Mouse (Mus musculus) kidney, postnatal 25 days (tissue): ENCODE data around the gene Tnn.
A peak's percentile ranks its signal among the peaks of the same experiment; 100 is the strongest.

ENCODE experiments used
- DNase-seq, 2 experiments: peaks; one replicate each; pipeline ENCODE4 v3.0.0; 2021; ENCODE audit warnings: mixed read lengths in 2 of 2

The Tnn gene

GRCm38 (mm10) chr1:160080800-160081436, 72.5 kb downstream of the Tnn start:
- peak; percentile 69 to 90 for DNase-seq

- DNase-seq: peak; percentile 54 to 82
These were observed 74.3 kb downstream of the Tnn start for GRCm38 (mm10) chr1:160078882-160079661.

- no peak for DNase-seq
These were observed 88.7 kb downstream of the Tnn start for GRCm38 (mm10) chr1:160064547-160065144.

GRCm38 (mm10) chr1:160061725-160062366, 91.5 kb downstream of the Tnn start:
- peak in 1 of 2 experiments; percentile 66 for DNase-seq

GRCm38 (mm10) chr1:160061321-160061720, 92.1 kb downstream of the Tnn start:
- DNase-seq: no peak

- DNase-seq: no peak
These were observed 92.8 kb downstream of the Tnn start for GRCm38 (mm10) chr1:160060542-160060941.

GRCm38 (mm10) chr1:160059908-160060307, 93.5 kb downstream of the Tnn start:
- no peak for DNase-seq

- DNase-seq: peak; percentile 53 to 76
These were observed 95.7 kb downstream of the Tnn start for GRCm38 (mm10) chr1:160057657-160058056.

GRCm38 (mm10) chr1:160054366-160055078, 98.9 kb downstream of the Tnn start:
- no peak for DNase-seq

GRCm38 (mm10) chr1:160053510-160054305, 99.7 kb downstream of the Tnn start:
- DNase-seq: peak in 1 of 2 experiments; percentile 46

- no peak for DNase-seq
These were observed 100.6 kb downstream of the Tnn start for GRCm38 (mm10) chr1:160052556-160053315.

GRCm38 (mm10) chr1:160050898-160051297, 102.5 kb downstream of the Tnn start:
- DNase-seq: no peak

- no peak for DNase-seq
These were observed 104.1 kb downstream of the Tnn start for GRCm38 (mm10) chr1:160049131-160049880.

- DNase-seq: no peak
These were observed 105.9 kb downstream of the Tnn start for GRCm38 (mm10) chr1:160047481-160047931.

- DNase-seq: no peak
These were observed 106.6 kb downstream of the Tnn start for GRCm38 (mm10) chr1:160046786-160047185.

- no peak for DNase-seq
These were observed 107.4 kb downstream of the Tnn start for GRCm38 (mm10) chr1:160045971-160046370.

- peak; percentile 51 to 58 for DNase-seq
These were observed 108.2 kb downstream of the Tnn start for GRCm38 (mm10) chr1:160045056-160045715.

- DNase-seq: peak; percentile 82 to 91
These were observed 109.0 kb downstream of the Tnn start, which contains the start of gene 4930523C07Rik for GRCm38 (mm10) chr1:160044237-160045021. Gene 4930523C07Rik (plus strand): TSS chr1:160044382.
